Mouse (Mus musculus): ENCODE measurements around the gene Fzd2. TPM values are rescaled to one million over a fixed set of nuclear protein-coding genes. Genes with fewer than 3 reads are reported as not detected.
"Not testable (repeated sequence)": the region's sequence is repeated elsewhere in the genome, so short reads cannot be mapped to it uniquely, and the experiment has no call there.

Gene Fzd2
- polyA plus RNA-seq, 1 experiment from 2014 or later = 48.5 TPM

DNA sequence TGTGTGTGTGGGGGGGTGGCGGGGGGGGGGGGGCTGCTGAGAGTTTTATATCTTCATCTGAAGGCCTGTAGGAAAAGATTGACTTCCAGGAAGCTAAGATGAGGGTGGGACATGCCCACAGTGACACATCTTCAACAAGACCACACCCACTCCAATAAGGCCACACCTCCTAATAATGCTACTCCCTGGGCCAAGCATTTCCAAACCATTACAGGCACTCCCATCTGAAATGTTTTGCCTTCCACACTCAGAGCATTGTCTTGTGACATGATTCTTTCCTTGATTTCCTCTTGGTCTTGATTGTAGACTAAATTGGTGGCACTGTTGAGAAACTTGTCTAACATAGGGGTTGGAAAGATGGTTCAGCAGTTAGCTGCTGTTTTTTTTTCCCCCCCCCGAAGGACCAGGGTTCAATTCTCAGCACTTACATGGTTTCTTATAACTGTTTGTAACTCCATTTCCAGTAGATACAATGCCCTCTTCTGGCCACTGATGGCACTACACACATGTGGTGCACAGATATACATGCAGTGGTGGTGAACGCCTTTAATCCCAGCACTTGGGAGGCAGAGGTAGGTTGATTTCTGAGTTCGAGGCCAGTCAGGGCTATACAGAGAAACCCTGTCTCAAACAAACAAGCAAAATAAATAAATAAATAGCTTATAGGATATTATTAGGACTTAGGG lies 17.6 kb upstream of the Fzd2 start:
- Histone ChIP-seq H3K36me3 (no peaks in the 10 kb centered on the region), H3K27ac (no peak overlapping the region), H3K9me3 (no peaks in the 10 kb centered on the region), H3K9ac (no peak overlapping the region), H3K27me3 (no peaks in the 10 kb centered on the region), H3K4me3 (no peak overlapping the region), H3K4me1 (peaks cover 16% of the 10 kb centered on the region), H3K4me2 (no peak overlapping the region)
- ATAC-seq (ENCODE audit: insufficient number of reproducible peaks, low FRiP score, low TSS enrichment, low read depth) = no peak
- 95% methylated on average over 4 of the region's 4 CpGs for WGBS

DNA sequence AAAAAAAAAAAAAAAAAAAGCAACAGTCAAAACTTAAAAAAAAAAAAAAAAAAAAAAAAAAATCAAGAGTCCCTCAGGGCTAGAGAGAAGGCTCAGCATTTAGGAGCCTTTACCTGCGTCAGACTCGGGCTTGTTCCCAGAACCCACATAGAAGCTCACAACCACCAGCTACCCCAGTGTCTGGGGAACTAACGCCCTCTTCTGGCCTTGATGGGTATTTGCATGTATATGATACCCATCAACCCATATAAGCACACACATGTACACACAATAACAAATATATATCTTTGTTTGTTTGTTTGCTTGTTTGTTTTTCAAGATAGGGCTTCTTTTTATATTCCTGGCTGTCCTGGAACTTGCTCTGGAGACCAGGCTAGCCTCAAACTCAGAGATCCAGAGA lies 16.6 kb upstream of the Fzd2 start:
- no peaks in the 10 kb centered on the region for H3K36me3 ChIP-seq
- H3K4me1 ChIP-seq = peaks cover 8% of the 10 kb centered on the region
- no peak overlapping the region for H3K9ac ChIP-seq
- no peak overlapping the region for H3K4me2 ChIP-seq
- no peak overlapping the region for H3K4me3 ChIP-seq
- no peak overlapping the region for H3K27ac ChIP-seq
- H3K27me3 ChIP-seq = no peaks in the 10 kb centered on the region
- no peak for ATAC-seq (ENCODE audit: insufficient number of reproducible peaks, low FRiP score, low TSS enrichment, low read depth)
- 84% methylated on average over 3 of the region's 3 CpGs for WGBS
- H3K9me3 ChIP-seq = no peaks in the 10 kb centered on the region

DNA sequence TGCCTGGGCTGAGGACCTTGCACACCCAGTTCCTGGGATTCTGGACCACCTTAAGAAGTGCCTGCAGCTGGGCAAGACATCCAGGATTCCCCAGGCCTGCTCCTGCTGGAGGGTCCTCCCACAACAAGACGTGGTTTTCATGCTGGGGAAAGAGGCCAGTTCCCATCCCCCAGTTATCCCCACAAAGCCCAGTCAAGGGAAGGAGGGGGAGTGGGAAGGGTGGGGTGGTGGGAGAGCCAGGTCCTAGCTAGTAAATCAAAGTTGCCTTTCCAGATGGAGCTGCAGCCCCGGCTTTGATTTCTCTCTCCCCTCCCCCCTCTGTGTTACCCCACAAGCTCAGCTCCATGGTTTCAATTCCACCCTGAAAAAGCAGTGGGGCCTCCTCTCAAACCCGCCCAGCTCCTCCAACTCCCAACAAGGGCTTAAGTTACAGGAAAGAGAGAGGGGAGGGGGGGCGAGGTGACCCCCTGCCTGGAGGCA lies 8.8 kb upstream of the Fzd2 start:
- WGBS = 5% methylated on average over 4 of the region's 4 CpGs
- H3K4me1 ChIP-seq = peaks cover 23% of the 10 kb centered on the region
- H3K4me3 ChIP-seq = 0 out of 2 replicates have a peak overlapping the region, but pooled peaks have one; percentile 3

GRCm38 (mm10) chr11:102599912-102600311 lies 4.3 kb upstream of the Fzd2 start:
- 92% methylated on average over 3 of the region's 3 CpGs for WGBS

More for the DNA sequence above, 8.8 kb upstream of the Fzd2 start:
- no peaks in the 10 kb centered on the region for H3K9me3 ChIP-seq
- H3K9ac ChIP-seq = no peak overlapping the region
- no peaks in the 10 kb centered on the region for H3K36me3 ChIP-seq
- ATAC-seq (ENCODE audit: insufficient number of reproducible peaks, low FRiP score, low TSS enrichment, low read depth) = peak; percentile 90
- H3K27ac ChIP-seq = peak overlapping the region; percentile 93
- peak overlapping the region; percentile 37 for H3K4me2 ChIP-seq
- no peaks in the 10 kb centered on the region for H3K27me3 ChIP-seq

GRCm38 (mm10) chr11:102602816-102603495 lies 1.2 kb upstream of the Fzd2 start:
- WGBS = 2% methylated on average over 13 of the region's 13 CpGs
- H3K27ac ChIP-seq = peak overlapping the region; percentile 99
- no peaks in the 10 kb centered on the region for H3K9me3 ChIP-seq
- H3K9ac ChIP-seq = peak overlapping the region; percentile 50
- peak overlapping the region; percentile 84 for H3K4me3 ChIP-seq
- no peaks in the 10 kb centered on the region for H3K27me3 ChIP-seq
- peak overlapping the region; percentile 63 for H3K4me2 ChIP-seq
- no peak for ATAC-seq (ENCODE audit: insufficient number of reproducible peaks, low FRiP score, low TSS enrichment, low read depth)
- peaks cover 10% of the 10 kb centered on the region for H3K4me1 ChIP-seq
- H3K36me3 ChIP-seq = no peaks in the 10 kb centered on the region

More at GRCm38 (mm10) chr11:102599912-102600311, 4.3 kb upstream of the Fzd2 start:
- Histone ChIP-seq H3K27ac (no peak overlapping the region), H3K4me3 (no peak overlapping the region), H3K4me2 (no peak overlapping the region), H3K4me1 (peaks cover 23% of the 10 kb centered on the region), H3K9me3 (no peaks in the 10 kb centered on the region), H3K9ac (no peak overlapping the region), H3K36me3 (no peaks in the 10 kb centered on the region), H3K27me3 (no peaks in the 10 kb centered on the region)
- ATAC-seq (ENCODE audit: insufficient number of reproducible peaks, low FRiP score, low TSS enrichment, low read depth) = no peak

DNA sequence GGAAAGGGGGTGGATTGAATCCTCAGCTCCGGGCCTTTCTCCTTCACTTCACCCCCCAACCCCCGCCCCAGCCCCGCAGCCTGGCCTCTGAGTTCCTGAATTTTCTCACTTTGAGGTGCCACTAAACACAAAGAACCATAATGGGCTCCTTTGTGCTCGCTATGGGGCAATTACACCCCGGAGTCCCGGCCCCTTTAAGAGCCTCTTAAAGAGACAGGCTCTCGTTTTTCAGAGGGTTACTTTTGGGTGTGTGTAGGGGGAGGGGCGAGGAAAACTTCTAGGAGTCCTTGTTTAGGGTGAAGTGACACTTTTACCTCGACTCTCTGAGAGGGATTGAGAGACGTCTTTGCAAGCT lies 723 bp upstream of the Fzd2 start:
- peak overlapping the region; percentile 50 for H3K9ac ChIP-seq
- H3K4me2 ChIP-seq = peak overlapping the region; percentile 63
- no peaks in the 10 kb centered on the region for H3K27me3 ChIP-seq
- peak; percentile 60; the same call in 1 of the 2 replicates for ATAC-seq (ENCODE audit: insufficient number of reproducible peaks, low FRiP score, low TSS enrichment, low read depth)
- peaks cover 16% of the 10 kb centered on the region for H3K4me1 ChIP-seq
- H3K36me3 ChIP-seq = no peaks in the 10 kb centered on the region
- H3K4me3 ChIP-seq = peak overlapping the region; percentile 84
- H3K27ac ChIP-seq = peak overlapping the region; percentile 99
- no peaks in the 10 kb centered on the region for H3K9me3 ChIP-seq
- 1% methylated on average over 10 of the region's 10 CpGs for WGBS

- WGBS = under 1% methylated on average over 70 of the region's 74 CpGs
- Histone ChIP-seq H3K4me3 (peak overlapping the region; percentile 84), H3K9ac (peak overlapping the region; percentile 94), H3K27ac (peak overlapping the region; percentile 99), H3K9me3 (no peaks in the 10 kb centered on the region), H3K36me3 (no peaks in the 10 kb centered on the region), H3K4me2 (peak overlapping the region; percentile 63), H3K4me1 (peaks cover 30% of the 10 kb centered on the region), H3K27me3 (no peaks in the 10 kb centered on the region)
- no peak for ATAC-seq (ENCODE audit: insufficient number of reproducible peaks, low FRiP score, low TSS enrichment, low read depth)
Observed at GRCm38 (mm10) chr11:102604777-102605552, 769 bp downstream of the Fzd2 start.

DNA sequence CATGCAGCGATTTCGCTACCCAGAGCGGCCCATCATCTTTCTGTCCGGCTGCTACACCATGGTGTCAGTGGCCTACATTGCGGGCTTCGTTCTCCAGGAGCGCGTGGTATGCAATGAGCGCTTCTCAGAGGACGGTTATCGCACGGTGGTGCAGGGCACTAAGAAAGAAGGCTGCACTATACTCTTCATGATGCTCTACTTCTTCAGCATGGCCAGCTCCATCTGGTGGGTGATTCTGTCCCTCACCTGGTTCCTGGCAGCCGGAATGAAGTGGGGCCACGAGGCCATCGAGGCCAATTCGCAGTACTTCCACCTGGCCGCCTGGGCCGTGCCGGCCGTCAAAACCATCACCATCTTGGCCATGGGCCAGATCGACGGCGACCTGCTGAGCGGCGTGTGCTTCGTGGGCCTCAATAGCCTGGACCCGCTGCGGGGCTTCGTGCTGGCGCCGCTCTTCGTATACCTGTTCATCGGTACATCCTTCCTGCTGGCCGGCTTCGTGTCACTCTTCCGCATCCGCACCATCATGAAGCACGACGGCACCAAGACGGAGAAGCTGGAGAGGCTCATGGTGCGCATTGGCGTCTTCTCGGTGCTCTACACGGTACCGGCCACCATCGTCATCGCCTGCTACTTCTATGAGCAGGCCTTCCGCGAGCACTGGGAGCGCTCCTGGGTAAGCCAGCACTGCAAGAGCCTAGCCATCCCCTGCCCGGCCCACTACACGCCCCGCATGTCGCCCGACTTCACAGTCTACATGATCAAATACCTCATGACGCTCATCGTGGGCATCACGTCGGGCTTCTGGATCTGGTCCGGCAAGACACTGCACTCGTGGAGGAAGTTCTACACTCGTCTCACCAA lies 1.6 kb downstream of the Fzd2 start:
- H3K27me3 ChIP-seq = no peaks in the 10 kb centered on the region
- H3K9ac ChIP-seq = peak overlapping the region; percentile 94
- no peak for ATAC-seq (ENCODE audit: insufficient number of reproducible peaks, low FRiP score, low TSS enrichment, low read depth)
- peak overlapping the region; percentile 63 for H3K4me2 ChIP-seq
- under 1% methylated on average over 62 of the region's 62 CpGs for WGBS
- no peaks in the 10 kb centered on the region for H3K9me3 ChIP-seq
- H3K4me3 ChIP-seq = peak overlapping the region; percentile 84
- peak overlapping the region; percentile 99 for H3K27ac ChIP-seq
- H3K4me1 ChIP-seq = peaks cover 39% of the 10 kb centered on the region
- no peaks in the 10 kb centered on the region for H3K36me3 ChIP-seq

DNA sequence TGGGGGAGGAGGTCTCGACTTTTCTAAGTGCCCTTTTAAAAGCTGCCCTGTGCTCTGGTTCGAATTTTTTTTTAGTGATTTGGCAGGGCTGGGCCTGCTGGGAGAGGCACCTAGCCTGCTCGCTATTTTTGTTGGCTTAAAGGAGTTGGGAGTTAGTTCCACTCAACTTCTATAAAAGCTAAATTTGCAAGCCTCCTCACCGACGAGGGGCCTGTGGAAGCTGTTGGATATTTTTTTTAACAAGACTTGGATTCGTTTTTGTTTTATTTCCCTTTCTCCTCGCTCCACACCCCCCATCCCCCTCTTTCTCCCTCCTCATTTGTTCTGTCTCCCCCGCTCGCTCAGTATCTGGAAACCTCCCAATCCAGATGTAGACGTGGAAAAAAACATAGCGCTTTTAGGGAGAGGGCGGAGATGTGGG lies 2.6 kb downstream of the Fzd2 start:
- 0 out of 2 replicates have a peak, but pooled peaks have one; percentile 20 for ATAC-seq (ENCODE audit: insufficient number of reproducible peaks, low FRiP score, low TSS enrichment, low read depth)
- WGBS = under 1% methylated on average over 12 of the region's 12 CpGs

DNA sequence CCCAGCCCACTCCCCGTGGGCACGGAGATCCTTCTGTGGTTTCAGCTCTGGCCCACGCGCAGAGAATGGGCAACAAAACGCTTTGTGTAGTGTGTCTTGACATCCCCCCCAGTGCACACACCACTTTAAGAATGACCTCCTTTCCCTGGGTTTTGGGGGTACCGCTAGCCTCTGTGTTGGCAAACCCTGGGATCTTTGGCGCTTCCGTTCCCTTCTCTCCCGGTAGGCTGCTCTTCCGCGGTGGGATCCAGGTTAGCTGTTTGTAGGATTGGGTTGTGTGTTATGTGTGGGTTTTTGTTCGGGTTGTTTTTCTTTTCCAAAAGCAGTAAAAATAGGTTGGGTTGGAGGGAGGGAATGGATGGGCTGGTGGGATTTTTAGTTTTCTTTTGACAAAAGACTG lies 3.0 kb downstream of the Fzd2 start:
- Histone ChIP-seq H3K27ac (peak overlapping the region; percentile 99), H3K4me2 (peak overlapping the region; percentile 63), H3K4me1 (peaks cover 49% of the 10 kb centered on the region), H3K9ac (peak overlapping the region; percentile 94), H3K4me3 (peak overlapping the region; percentile 84)
- WGBS = 1% methylated on average over 12 of the region's 12 CpGs
- H3K27me3 ChIP-seq; H3K36me3 ChIP-seq; ATAC-seq (ENCODE audit: insufficient number of reproducible peaks, low FRiP score, low TSS enrichment, low read depth); H3K9me3 ChIP-seq: not testable (repeated sequence)

More for the DNA sequence above, 2.6 kb downstream of the Fzd2 start:
- Histone ChIP-seq H3K4me2 (peak overlapping the region; percentile 63), H3K27me3 (no peaks in the 10 kb centered on the region), H3K4me1 (peaks cover 48% of the 10 kb centered on the region), H3K9me3 (no peaks in the 10 kb centered on the region), H3K4me3 (peak overlapping the region; percentile 84), H3K36me3 (no peaks in the 10 kb centered on the region), H3K27ac (peak overlapping the region; percentile 99), H3K9ac (peak overlapping the region; percentile 94)

Data from limb, embryonic 15.5 days (tissue).